Mouse (Mus musculus) embryonic stem cell, embryonic (primary cell): ENCODE data around the gene Uba7.

Experiments
- CTCF ChIA-PET, 4 experiments: fragments of 300-600 bp in 2 of 4; fragments of 350-600 bp in 2 of 4; sonication (Branson Sonifier 250); formaldehyde crosslinking; loops; one replicate each; lab custom pipeline; 2022; ENCODE audit warnings: inconsistent platforms in 2 of 4; lab: Charles Lee
- POLR2A ChIA-PET, 4 experiments: fragments of 300-600 bp in 2 of 4; fragments of 350-600 bp in 2 of 4; sonication (Branson Sonifier 250); formaldehyde crosslinking; loops; one replicate each; lab custom pipeline; 2022; ENCODE audit warnings: antibody characterized with exemption in 4 of 4, inconsistent platforms in 1 of 4; lab: Charles Lee

Uba7 gene

GRCm38 (mm10) chr9:107950460-107951355, 24.6 kb upstream of the Uba7 start:
- ChIA-PET POLR2A (interaction anchor here (0.5 to 3.4 kb wide), 57 partner anchors 8 to 681 kb away, joined by 3 to 46 read pairs (median 4); partner anchors contain the start of genes Camkv (in 2 of the 4), Dag1 (in 2 of the 4), Inka1 (in 2 of the 4) and Ip6k1 (in 2 of the 4)), CTCF (interaction anchor here (0.6 to 3.5 kb wide), 16 partner anchors 10 to 325 kb away, joined by 3 to 25 read pairs (median 4); partner anchors contain the start of genes Amigo3 (in 1 of the 4), Inka1 (in 1 of the 4) and Mst1r (in 1 of the 4))

DNA sequence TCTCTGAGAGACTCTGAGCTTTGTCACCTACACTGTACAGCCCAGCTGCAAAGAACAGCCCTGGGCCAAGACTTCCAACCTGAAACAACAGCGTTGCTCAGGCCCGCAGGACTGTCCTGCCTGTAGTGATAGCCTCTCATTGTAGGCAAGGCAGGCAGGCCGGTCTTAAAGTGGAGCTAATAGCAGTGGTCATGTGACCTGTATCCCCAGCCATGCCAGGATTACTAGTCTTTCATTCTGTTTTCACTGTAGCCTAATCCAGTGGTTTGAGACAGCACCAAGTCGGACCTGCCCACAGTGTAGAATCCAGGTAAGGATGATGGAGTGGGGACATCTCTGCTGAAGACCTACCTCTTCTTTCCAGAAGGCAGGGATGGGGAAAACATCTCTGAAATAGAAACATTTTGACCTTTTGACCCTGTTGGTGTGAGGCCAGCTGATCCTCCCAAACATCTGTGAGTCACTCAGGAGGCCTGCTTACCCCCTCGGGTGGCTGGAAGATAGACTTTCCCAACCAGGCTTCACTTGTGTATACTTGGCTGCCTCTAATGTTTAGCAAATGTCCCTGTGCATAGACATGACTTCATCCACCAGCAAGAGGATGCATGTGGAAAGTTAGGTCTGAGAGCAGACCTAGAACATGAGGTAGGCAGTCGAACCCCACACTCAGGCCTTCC, 19.6 kb upstream of the Uba7 start:
- ChIA-PET CTCF (interaction anchor here in 2 of 4 experiments (0.8 to 1.2 kb wide), 5 partner anchors 8 to 310 kb away, joined by 3 to 5 read pairs (median 3); partner anchors contain the start of gene Mon1a (in 1 of the 2)), POLR2A (interaction anchor here in 2 of 4 experiments (1.0 to 2.0 kb wide), 6 partner anchors 25 to 51 kb away, joined by 3 to 4 read pairs (median 4); partner anchors contain the start of genes Mst1r (in 2 of the 2) and Ip6k1 (in 1 of the 2))

GRCm38 (mm10) chr9:107957141-107957540, 18.2 kb upstream of the Uba7 start:
- POLR2A ChIA-PET, result interaction anchor here (0.6 to 2.6 kb wide), 19 partner anchors 10 to 201 kb away, joined by 3 to 10 read pairs (median 4); partner anchors contain the start of genes Ip6k1 (in 2 of the 4), Gm20661 (in 1 of the 4), Gmppb (in 1 of the 4) and Inka1 (in 1 of the 4)
- CTCF ChIA-PET, result interaction anchor here in 3 of 4 experiments (0.7 to 1.5 kb wide), 5 partner anchors 15 to 56 kb away, joined by 3 to 6 read pairs (median 4); partner anchors contain the start of gene Inka1 (in 1 of the 3)

- ChIA-PET CTCF (interaction anchor here in 3 of 4 experiments (2.5 to 5.3 kb wide), 6 partner anchors 11 to 96 kb away, joined by 10 to 57 read pairs (median 16); partner anchors contain the start of gene Amigo3 (in 1 of the 3)), POLR2A (interaction anchor here in 2 of 4 experiments (1.0 to 5.6 kb wide), 8 partner anchors 8 to 94 kb away, joined by 3 to 46 read pairs (median 27); partner anchors contain the start of genes Amigo3 (in 1 of the 2), Mst1r (in 1 of the 2) and Traip (in 1 of the 2))
These were observed 15.4 kb upstream of the Uba7 start for GRCm38 (mm10) chr9:107959896-107960295.

GRCm38 (mm10) chr9:107960928-107961327, 14.4 kb upstream of the Uba7 start:
- ChIA-PET POLR2A (interaction anchor here in 3 of 4 experiments (0.5 to 5.6 kb wide), 48 partner anchors 9 to 495 kb away, joined by 3 to 46 read pairs (median 4); partner anchors contain the start of genes Inka1 (in 3 of the 3), Ip6k1 (in 3 of the 3), Amigo3 (in 2 of the 3) and Camkv (in 2 of the 3)), CTCF (interaction anchor here (0.8 to 5.3 kb wide), 60 partner anchors 9 to 323 kb away, joined by 3 to 88 read pairs (median 5); partner anchors contain the start of genes Inka1 (in 3 of the 4), Traip (in 3 of the 4), Amigo3 (in 2 of the 4) and Gm20661 (in 2 of the 4))

DNA sequence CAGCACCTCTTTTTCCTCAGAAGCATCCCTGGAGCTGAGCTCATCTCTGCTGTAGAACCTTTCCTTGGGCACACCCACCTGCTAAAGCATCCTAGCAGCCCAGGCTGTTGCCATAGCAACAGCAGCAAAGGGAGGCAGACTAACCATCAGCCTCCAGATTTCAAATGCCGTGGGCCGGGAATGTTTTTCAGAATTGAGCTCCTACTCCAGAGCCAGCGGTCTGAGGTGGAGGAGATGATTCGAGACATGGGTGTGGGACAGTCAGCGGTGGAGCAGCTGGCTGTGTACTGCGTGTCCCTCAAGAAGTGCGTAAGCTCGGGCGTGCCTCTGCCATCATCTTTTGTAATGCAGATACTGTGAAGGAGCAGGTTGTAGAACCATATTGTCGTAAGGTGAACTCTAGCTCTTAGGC, 13.9 kb upstream of the Uba7 start:
- ChIA-PET POLR2A (interaction anchor here in 3 of 4 experiments (0.6 to 5.6 kb wide), 56 partner anchors 10 to 384 kb away, joined by 3 to 46 read pairs (median 4); partner anchors contain the start of genes Inka1 (in 3 of the 3), Ip6k1 (in 3 of the 3), Amigo3 (in 2 of the 3) and Camkv (in 2 of the 3)), CTCF (interaction anchor here (0.5 to 5.3 kb wide), 79 partner anchors 9 to 1072 kb away, joined by 3 to 88 read pairs (median 4); partner anchors contain the start of genes Amigo3 (in 3 of the 4), Inka1 (in 3 of the 4), Mst1r (in 3 of the 4) and Traip (in 3 of the 4))

DNA sequence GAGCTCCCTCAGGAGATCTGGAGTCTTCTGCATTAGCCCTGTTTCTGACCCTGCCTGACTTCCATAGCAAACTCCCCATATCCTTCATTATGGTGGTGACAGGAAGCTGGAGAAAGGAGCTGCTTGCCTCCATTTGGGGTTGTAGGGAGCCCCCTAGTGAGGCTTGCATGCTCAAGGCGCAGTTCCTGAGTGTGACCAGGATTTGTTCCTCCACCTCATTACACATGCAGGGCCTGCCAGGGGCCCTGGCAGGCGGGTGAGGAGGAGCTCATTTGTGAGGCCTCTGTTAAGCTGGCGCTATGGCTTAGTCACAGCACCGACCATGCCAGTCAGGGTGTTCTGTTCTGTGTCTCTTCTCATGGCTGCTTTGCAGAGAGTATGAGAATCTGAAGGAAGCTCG, 13.4 kb upstream of the Uba7 start:
- CTCF ChIA-PET, result interaction anchor here (0.5 to 5.3 kb wide), 79 partner anchors 8 to 1072 kb away, joined by 3 to 88 read pairs (median 4); partner anchors contain the start of genes Amigo3 (in 3 of the 4), Mst1r (in 3 of the 4), Traip (in 3 of the 4) and Gm20661 (in 2 of the 4)
- POLR2A ChIA-PET, result interaction anchor here in 3 of 4 experiments (0.6 to 5.6 kb wide), 56 partner anchors 10 to 384 kb away, joined by 3 to 46 read pairs (median 4); partner anchors contain the start of genes Amigo3 (in 3 of the 3), Inka1 (in 3 of the 3), Ip6k1 (in 3 of the 3) and Cdhr4 (in 2 of the 3)

- POLR2A ChIA-PET, result interaction anchor here (0.6 to 5.6 kb wide), 20 partner anchors 9 to 117 kb away, joined by 3 to 46 read pairs (median 6); partner anchors contain the start of genes Amigo3 (in 2 of the 4), Inka1 (in 2 of the 4), Ip6k1 (in 2 of the 4) and Mst1r (in 1 of the 4)
- CTCF ChIA-PET, result interaction anchor here (0.6 to 5.3 kb wide), 18 partner anchors 9 to 166 kb away, joined by 3 to 88 read pairs (median 7); partner anchors contain the start of genes Amigo3 (in 1 of the 4), Inka1 (in 1 of the 4) and Mst1r (in 1 of the 4)
These were observed 12.4 kb upstream of the Uba7 start for GRCm38 (mm10) chr9:107962916-107963315.

GRCm38 (mm10) chr9:107963700-107964099, 11.6 kb upstream of the Uba7 start:
- ChIA-PET POLR2A (interaction anchor here in 3 of 4 experiments (0.6 to 5.6 kb wide), 21 partner anchors 8 to 681 kb away, joined by 3 to 46 read pairs (median 4); partner anchors contain the start of genes Amigo3 (in 2 of the 3), Inka1 (in 2 of the 3), Traip (in 2 of the 3) and Gm20661 (in 1 of the 3)), CTCF (interaction anchor here (0.5 to 5.3 kb wide), 50 partner anchors 8 to 1149 kb away, joined by 3 to 88 read pairs (median 4); partner anchors contain the start of genes Inka1 (in 4 of the 4), Amigo3 (in 2 of the 4), Cdhr4 (in 1 of the 4) and Gm20661 (in 1 of the 4))

DNA sequence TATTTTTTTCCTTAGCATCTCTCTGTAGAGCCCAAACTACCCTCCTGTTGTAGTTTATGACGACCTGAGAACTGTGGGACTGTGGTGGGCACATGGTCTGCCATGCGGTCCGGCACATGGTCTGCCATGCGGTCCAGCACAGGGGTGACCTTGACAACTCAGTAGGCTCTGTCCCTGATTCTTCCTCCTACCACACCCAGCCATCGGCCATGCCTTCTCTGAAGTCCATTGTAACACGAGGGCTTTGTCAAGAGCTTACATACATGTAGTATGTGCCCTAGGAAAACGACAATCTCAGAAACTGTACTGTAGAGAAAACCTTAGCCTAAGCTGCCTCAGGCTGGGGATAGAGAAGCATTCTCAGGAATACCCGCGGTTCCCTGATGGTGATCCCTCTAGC, 10.6 kb upstream of the Uba7 start:
- ChIA-PET POLR2A (interaction anchor here in 3 of 4 experiments (0.6 to 4.7 kb wide), 11 partner anchors 13 to 131 kb away, joined by 3 to 46 read pairs (median 4); partner anchors contain the start of genes Inka1 (in 3 of the 3), Amigo3 (in 2 of the 3), Gmppb (in 1 of the 3) and Traip (in 1 of the 3)), CTCF (interaction anchor here in 3 of 4 experiments (1.2 to 5.3 kb wide), 9 partner anchors 21 to 246 kb away, joined by 4 to 88 read pairs (median 7); partner anchors contain the start of genes Inka1 (in 1 of the 3) and Mst1r (in 1 of the 3))

GRCm38 (mm10) chr9:107966676-107967075, 8.6 kb upstream of the Uba7 start:
- ChIA-PET CTCF (interaction anchor here in 3 of 4 experiments (0.9 to 1.3 kb wide), 3 partner anchors 19 to 44 kb away, joined by 3 read pairs; partner anchors contain the start of gene Inka1 (in 2 of the 3)), POLR2A (interaction anchor here in 2 of 4 experiments (0.8 to 2.1 kb wide), 6 partner anchors 9 to 87 kb away, joined by 3 to 6 read pairs (median 3); partner anchors contain the start of genes Amigo3 (in 1 of the 2) and Ip6k1 (in 1 of the 2))

GRCm38 (mm10) chr9:107967437-107967836, 7.9 kb upstream of the Uba7 start:
- POLR2A ChIA-PET, result interaction anchor here in 2 of 4 experiments (0.8 to 2.1 kb wide), 5 partner anchors 10 to 86 kb away, joined by 3 to 9 read pairs (median 6); partner anchors contain the start of genes Ip6k1 (in 2 of the 2) and Amigo3 (in 1 of the 2)
- CTCF ChIA-PET, result interaction anchor here in 3 of 4 experiments (0.8 to 1.1 kb wide), 3 partner anchors 18 to 100 kb away, joined by 3 to 4 read pairs (median 3); partner anchors contain the start of gene Inka1 (in 1 of the 3)

GRCm38 (mm10) chr9:107968531-107968930, 6.8 kb upstream of the Uba7 start:
- CTCF ChIA-PET, result interaction anchor here in 2 of 4 experiments (0.6 to 1.1 kb wide), 2 partner anchors 14 to 99 kb away, joined by 3 to 4 read pairs; partner anchors contain the start of gene Gm20661 (in 1 of the 2)

DNA sequence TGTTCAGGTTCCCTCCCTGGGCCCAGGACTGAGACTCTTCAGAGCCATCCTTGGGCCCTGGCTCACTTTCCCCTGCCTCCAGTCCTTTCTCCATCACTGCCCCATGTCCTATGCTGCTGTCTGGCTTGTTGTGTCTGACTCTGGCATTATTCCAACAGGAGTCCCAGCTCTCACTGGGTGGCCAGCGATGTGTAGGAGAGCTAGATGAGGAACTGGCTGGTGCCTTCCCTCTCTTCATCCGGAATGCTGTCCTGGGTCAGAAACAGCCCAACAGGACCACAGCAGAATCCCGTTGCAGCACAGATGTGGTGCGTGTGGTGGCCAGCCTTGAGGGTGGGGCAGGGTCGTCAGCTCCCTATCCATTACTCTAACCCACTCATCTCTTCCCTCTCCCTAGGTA, 5.0 kb upstream of the Uba7 start:
- POLR2A ChIA-PET, result interaction anchor here in 3 of 4 experiments (0.8 to 4.9 kb wide), 16 partner anchors 9 to 114 kb away, joined by 3 to 38 read pairs (median 7); partner anchors contain the start of genes Inka1 (in 3 of the 3), Ip6k1 (in 2 of the 3), Cdhr4 (in 1 of the 3) and Gm20661 (in 1 of the 3)

More at GRCm38 (mm10) chr9:107968531-107968930, 6.8 kb upstream of the Uba7 start:
- POLR2A ChIA-PET, result interaction anchor here in 2 of 4 experiments (1.0 to 2.1 kb wide), 5 partner anchors 13 to 38 kb away, joined by 3 to 9 read pairs (median 6); partner anchors contain the start of genes Ip6k1 (in 2 of the 2) and Inka1 (in 1 of the 2)

More for the DNA sequence above, 5.0 kb upstream of the Uba7 start:
- CTCF ChIA-PET, result interaction anchor here in 3 of 4 experiments (0.6 to 4.2 kb wide), 7 partner anchors 9 to 411 kb away, joined by 3 to 27 read pairs (median 6); partner anchors contain the start of genes Amigo3 (in 1 of the 3) and Inka1 (in 1 of the 3)
